ENCODE assay signal across 20 mouse cellular contexts in genomic region chr6:92425901-92426300, GRCm38 (mm10).
A peak's percentile ranks its signal among the peaks of the same experiment; 100 is the strongest.
DNase-seq lines count a peak whose midpoint lies in the region; ATAC-seq lines count a peak whose summit lies in the region.
"Had no signal": no experiment of that assay in that cellular context is flagged by ENCODE, and none has a peak within 500 bp of the region (broad histone marks: within the 10 kb centered on the region; RNA-seq: fewer than 3 reads in every experiment).

No protein-coding gene starts in this region.

- 54% methylated on average over 8 of the region's 8 CpGs for WGBS in heart, embryonic 11.5 days (ENCODE audit: insufficient replicate concordance)
- 85% methylated on average over 8 of the region's 8 CpGs for WGBS in midbrain, embryonic 11.5 days
- WGBS in midbrain, embryonic 10.5 days, result 85% methylated on average over 8 of the region's 8 CpGs

- no peak for DNase-seq in heart, adult 8-10 months (ENCODE audit: low spot score)
- DNase-seq in midbrain, embryonic 11.5 days (ENCODE audit: low spot score, missing footprints), result peak; percentile 73
- DNase-seq in midbrain, embryonic 10.5 days (ENCODE audit: low spot score), result no peak
- DNase-seq in fat pad, adult 2 months (ENCODE audit: extremely low read depth, low read depth, low spot score), result peak; percentile 61
- no peak for DNase-seq in testis, postnatal 10 days (ENCODE audit: low spot score)
- DNase-seq: adrenal gland, adult 8-10 months; adrenal gland, postnatal 36 days; cerebellum, adult 11 months; cerebellum, adult 8-10 months; cerebellum, postnatal 14 days; gastrocnemius, postnatal 10 days; heart, postnatal 14 days had no signal

- H3K4me3 ChIP-seq in heart, embryonic 11.5 days (ENCODE audit: low read depth, low read length), result no peak overlapping the region
- H3K4me3 ChIP-seq in midbrain, embryonic 11.5 days (ENCODE audit: low read depth, low read length), result no peak overlapping the region
- no peak overlapping the region for H3K4me3 ChIP-seq in midbrain, embryonic 10.5 days
- H3K4me3 ChIP-seq: embryonic facial prominence, embryonic 13.5 days; erythroblast, embryonic 14.5 days; forebrain, embryonic 15.5 days; heart, embryonic 15.5 days had no signal

- peaks cover 31% of the 10 kb centered on the region for H3K4me1 ChIP-seq in heart, embryonic 11.5 days (ENCODE audit: control insufficient read depth, insufficient read depth, low read length)
- H3K4me1 ChIP-seq in midbrain, embryonic 11.5 days (ENCODE audit: control insufficient read depth, insufficient read depth, low read length), result no peaks in the 10 kb centered on the region
- H3K4me1 ChIP-seq in midbrain, embryonic 10.5 days, result peaks cover 10% of the 10 kb centered on the region
- H3K4me1 ChIP-seq: forebrain, embryonic 15.5 days had no signal

- no peak overlapping the region; the same call in 1 of the 2 replicates for H3K4me2 ChIP-seq in heart, embryonic 11.5 days
- H3K4me2 ChIP-seq in midbrain, embryonic 11.5 days, result no peak overlapping the region
- H3K4me2 ChIP-seq: embryonic facial prominence, embryonic 13.5 days; forebrain, embryonic 15.5 days; heart, embryonic 15.5 days had no signal

- H3K27ac ChIP-seq in heart, embryonic 11.5 days (ENCODE audit: low read depth, low read length), result no peak overlapping the region
- H3K27ac ChIP-seq in midbrain, embryonic 11.5 days (ENCODE audit: low read depth, low read length), result no peak overlapping the region
- H3K27ac ChIP-seq in midbrain, embryonic 10.5 days (replicated peaks), result no peak overlapping the region
- H3K27ac ChIP-seq: embryonic facial prominence, embryonic 13.5 days; forebrain, embryonic 15.5 days; heart, embryonic 15.5 days had no signal

- no peak for ATAC-seq in heart, embryonic 11.5 days (replicated peaks; ENCODE audit: insufficient number of reproducible peaks, low FRiP score, low TSS enrichment)
- no peak for ATAC-seq in midbrain, embryonic 11.5 days (ENCODE audit: low FRiP score)
- ATAC-seq: forebrain, embryonic 15.5 days; hindbrain, embryonic 16.5 days; inflammation-experienced regulatory T-cells, adult 6 months; intestine, postnatal 0 days had no signal

- H3K9me3 ChIP-seq in heart, embryonic 11.5 days (replicated peaks; ENCODE audit: control insufficient read depth, low read length), result no peaks in the 10 kb centered on the region
- no peaks in the 10 kb centered on the region for H3K9me3 ChIP-seq in midbrain, embryonic 11.5 days (ENCODE audit: control insufficient read depth, low read length)
- no peaks in the 10 kb centered on the region for H3K9me3 ChIP-seq in midbrain, embryonic 10.5 days (replicated peaks)
- H3K9me3 ChIP-seq: embryonic facial prominence, embryonic 13.5 days; forebrain, embryonic 15.5 days; heart, embryonic 15.5 days had no signal

- 0 out of 2 replicates have a peak overlapping the region, but pooled peaks have one; percentile 5 for H3K9ac ChIP-seq in heart, embryonic 11.5 days (ENCODE audit: low read depth, low read length)
- H3K9ac ChIP-seq in midbrain, embryonic 11.5 days (ENCODE audit: low read length), result no peak overlapping the region
- H3K9ac ChIP-seq: embryonic facial prominence, embryonic 13.5 days; forebrain, embryonic 15.5 days; heart, embryonic 15.5 days had no signal

- no peaks in the 10 kb centered on the region for H3K36me3 ChIP-seq in heart, embryonic 11.5 days (ENCODE audit: control insufficient read depth, insufficient read depth, low read length)
- H3K36me3 ChIP-seq in midbrain, embryonic 11.5 days (ENCODE audit: control insufficient read depth, insufficient read depth, low read length), result no peaks in the 10 kb centered on the region
- 0 out of 2 replicates have a peak, but pooled peaks cover 4% of the 10 kb centered on the region for H3K36me3 ChIP-seq in midbrain, embryonic 10.5 days
- H3K36me3 ChIP-seq: forebrain, embryonic 15.5 days; heart, embryonic 15.5 days had no signal

- no peaks in the 10 kb centered on the region for H3K27me3 ChIP-seq in heart, embryonic 11.5 days (ENCODE audit: control insufficient read depth, insufficient read depth, low read length)
- H3K27me3 ChIP-seq in midbrain, embryonic 11.5 days (ENCODE audit: control insufficient read depth, insufficient read depth, low read length), result no peaks in the 10 kb centered on the region
- no peaks in the 10 kb centered on the region for H3K27me3 ChIP-seq in midbrain, embryonic 10.5 days (ENCODE audit: low read depth, poor library complexity, severe bottlenecking)
- H3K27me3 ChIP-seq: embryonic facial prominence, embryonic 13.5 days; forebrain, embryonic 15.5 days; heart, embryonic 15.5 days had no signal

Comparison
In these comparisons a context has a peak if more than half of its experiments do, and no peak if none do; other contexts are left out.
1. DNase-seq: peak in midbrain, embryonic 11.5 days (single experiment) and fat pad, adult 2 months (single experiment); none in heart, adult 8-10 months (single experiment), midbrain, embryonic 10.5 days (single experiment) and testis, postnatal 10 days (single experiment).